Mouse (Mus musculus) layer of hippocampus, adult 18-20 months (tissue): Measurements from ENCODE around the gene Arnt2. TPM values are rescaled to one million over a fixed set of nuclear protein-coding genes. Genes with fewer than 3 reads are reported as not detected.

Source experiments
- DNase-seq, 2 experiments: peaks; one replicate each; pipeline ENCODE4 v3.0.0; 2022; ENCODE audit warnings: low spot score in 2 of 2
- total RNA-seq, 2 experiments: library from RNA; stranded (reverse); gene quantifications; 2 replicates each; pipeline ENCODE4 v1.2.3; 2021

The Arnt2 gene
- total RNA-seq, 2 experiments from 2014 or later, result 158 to 160 TPM

GRCm38 (mm10) chr7:84300261-84300660 is 109.7 kb downstream of the Arnt2 start:
- DNase-seq, result no peak

GRCm38 (mm10) chr7:84299601-84300000 is 110.4 kb downstream of the Arnt2 start:
- DNase-seq, result no peak

GRCm38 (mm10) chr7:84293054-84293453 is 116.9 kb downstream of the Arnt2 start:
- peak in 1 of 2 experiments; percentile 63 for DNase-seq

GRCm38 (mm10) chr7:84287226-84287587 is 122.8 kb downstream of the Arnt2 start:
- no peak for DNase-seq

- DNase-seq, result no peak
Measured at GRCm38 (mm10) chr7:84286526-84287225, 123.3 kb downstream of the Arnt2 start.

- DNase-seq, result peak; percentile 55 to 67
Measured at GRCm38 (mm10) chr7:84285790-84286189, 124.2 kb downstream of the Arnt2 start.

GRCm38 (mm10) chr7:84284974-84285373 is 125.0 kb downstream of the Arnt2 start:
- no peak for DNase-seq

- no peak for DNase-seq
Measured at GRCm38 (mm10) chr7:84282231-84282630, 127.7 kb downstream of the Arnt2 start.

GRCm38 (mm10) chr7:84279231-84279630 is 130.7 kb downstream of the Arnt2 start:
- no peak for DNase-seq

- no peak for DNase-seq
Measured at GRCm38 (mm10) chr7:84275312-84275711, 134.7 kb downstream of the Arnt2 start.

- no peak for DNase-seq
Measured at GRCm38 (mm10) chr7:84273930-84274329, 136.0 kb downstream of the Arnt2 start.

GRCm38 (mm10) chr7:84272206-84272818 is 137.7 kb downstream of the Arnt2 start:
- DNase-seq, result peak; percentile 65 to 80

GRCm38 (mm10) chr7:84271429-84271828 is 138.5 kb downstream of the Arnt2 start:
- no peak for DNase-seq

GRCm38 (mm10) chr7:84263466-84263865 is 146.5 kb downstream of the Arnt2 start:
- DNase-seq, result no peak

- no peak for DNase-seq
Measured at GRCm38 (mm10) chr7:84261341-84261740, 148.6 kb downstream of the Arnt2 start.

GRCm38 (mm10) chr7:84260401-84260800 is 149.6 kb downstream of the Arnt2 start:
- no peak for DNase-seq

- no peak for DNase-seq
Measured at GRCm38 (mm10) chr7:84259309-84259985, 150.5 kb downstream of the Arnt2 start.

- DNase-seq, result no peak
Measured at GRCm38 (mm10) chr7:84256661-84257060, 153.3 kb downstream of the Arnt2 start.

GRCm38 (mm10) chr7:84256245-84256644 is 153.7 kb downstream of the Arnt2 start:
- no peak for DNase-seq

GRCm38 (mm10) chr7:84254916-84255315 is 155.1 kb downstream of the Arnt2 start:
- no peak for DNase-seq

- no peak for DNase-seq
Measured at GRCm38 (mm10) chr7:84254311-84254710, 155.7 kb downstream of the Arnt2 start.

GRCm38 (mm10) chr7:84251667-84252066 is 158.3 kb downstream of the Arnt2 start:
- DNase-seq, result no peak
